Mouse (Mus musculus): Measurements from ENCODE around the gene Rxfp2.

DNA sequence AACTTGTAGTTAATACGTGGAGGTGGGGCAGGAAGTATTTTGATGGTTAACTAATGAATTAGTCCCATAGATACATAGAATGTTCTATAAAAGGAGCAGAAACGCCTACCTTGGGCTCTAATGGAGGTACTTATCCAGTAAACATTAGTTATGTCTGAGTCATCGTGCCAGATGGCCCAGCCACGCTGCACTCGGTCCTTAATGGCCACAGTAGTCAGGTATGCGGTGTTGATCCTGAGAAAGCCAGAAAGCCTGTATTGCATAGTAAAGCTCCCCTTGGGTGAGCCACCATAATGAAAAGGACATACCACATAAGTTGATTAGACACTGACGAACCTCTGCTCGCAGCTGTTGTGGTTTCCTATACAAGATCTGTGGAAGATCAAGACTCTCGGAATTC lies 107.4 kb downstream of the Rxfp2 start:
- TF ChIP-seq EP300 (IDR thresholded peaks at IDR 0.05; ENCODE audit: low read depth), result no peak
- TF ChIP-seq CTCF (IDR thresholded peaks at IDR 0.05; ENCODE audit: low read depth), result no peak

Measured in liver, postnatal 0 days (tissue).